Mouse (Mus musculus): ENCODE measurements around the gene Thumpd2. TPM values are rescaled to one million over a fixed set of nuclear protein-coding genes. Genes with fewer than 3 reads are reported as not detected.

The Thumpd2 gene
- 3.1 and 3.4 TPM in 2 replicates for polyA plus RNA-seq (2012; rRNA removed)

GRCm38 (mm10) chr17:81064979-81065311 lies at the start of gene Thumpd2:
Gene Thumpd2, minus strand, starts transcription at chr17:81065082.

Other genes starting within 250 kb of the Thumpd2 start
- gene Tmem178, start 120.5 kb downstream of the Thumpd2 start, polyA plus RNA-seq (2012; rRNA removed), result 0.26 and 0.28 TPM in 2 replicates